Mouse (Mus musculus): ENCODE measurements around the gene Llgl1.

The Llgl1 gene

GRCm38 (mm10) chr11:60719263-60719662, 19.7 kb downstream of the Llgl1 start:
- intact Hi-C loops (cut with DNase I): no loop called here

GRCm38 (mm10) chr11:60726601-60727391, 27.3 kb downstream of the Llgl1 start, which contains the start of gene Flii:
Gene Flii (minus strand): TSS chr11:60727263.
- intact Hi-C loops (cut with DNase I): no loop called here

DNA sequence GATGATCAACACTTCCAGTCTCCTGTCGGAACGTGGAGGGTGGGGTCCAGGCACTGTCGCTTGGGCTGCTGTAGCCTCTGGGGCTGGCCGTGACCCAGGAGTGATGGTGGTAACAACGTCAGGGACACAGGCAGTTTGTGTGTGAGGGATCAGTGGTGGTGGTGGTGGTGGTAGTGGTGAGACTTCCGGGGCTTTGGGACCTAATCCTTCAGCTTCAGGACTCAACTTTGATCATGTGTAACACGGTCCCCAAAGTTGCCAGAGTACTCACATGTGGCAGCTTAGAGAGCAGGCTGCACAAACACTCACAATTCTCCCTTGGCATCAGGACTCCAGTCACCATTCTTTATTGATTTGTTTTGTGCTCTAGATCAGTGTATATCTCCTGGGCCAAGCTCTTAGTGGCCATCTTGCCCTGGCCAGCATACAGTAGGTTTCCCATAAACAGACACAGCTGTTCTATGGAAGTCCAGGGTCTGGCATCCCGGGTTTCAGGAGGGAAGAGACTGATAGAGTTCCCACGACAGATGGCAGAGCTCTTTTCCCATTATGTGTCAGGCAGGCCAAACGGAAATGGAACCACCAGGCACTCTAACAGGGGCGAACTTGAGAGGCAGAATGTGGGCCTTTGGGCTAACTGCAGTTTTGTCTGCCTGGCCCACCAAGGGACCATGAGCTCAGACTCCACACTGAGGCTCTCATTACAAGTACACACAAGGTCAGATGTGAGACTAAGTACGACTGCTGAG, 28.0 kb downstream of the Llgl1 start:
- intact Hi-C loops (cut with DNase I): no loop called here

GRCm38 (mm10) chr11:60728260-60728761, 28.8 kb downstream of the Llgl1 start, which contains the start of gene Mief2:
Gene Mief2 (plus strand): TSS chr11:60728398.
- intact Hi-C loops (cut with DNase I): no loop called here

DNA sequence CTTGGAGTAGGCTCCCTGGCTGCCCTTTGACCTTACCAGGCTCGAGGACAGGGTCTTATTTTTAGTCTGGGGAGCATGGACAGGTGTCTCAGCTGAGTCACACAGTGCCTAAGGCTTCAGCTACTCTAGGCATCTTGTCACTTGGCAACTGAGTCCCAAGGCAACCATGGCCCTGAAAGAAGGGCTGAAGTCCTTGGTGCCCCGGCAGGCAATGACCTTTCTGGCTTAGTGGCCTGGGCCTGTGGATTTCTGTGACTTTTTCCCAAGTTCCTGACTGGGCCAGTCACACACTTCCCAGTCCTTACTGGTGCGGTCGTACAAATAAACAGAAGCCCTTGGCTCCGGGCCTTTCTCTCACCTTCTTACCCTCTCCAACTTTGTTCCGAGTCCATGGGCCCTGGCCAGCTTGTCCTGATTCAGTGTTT, 29.7 kb downstream of the Llgl1 start:
- intact Hi-C loops (cut with DNase I): no loop called here

- intact Hi-C loops (cut with DNase I): loop anchor here (5.0 kb wide), 1 partner anchor 47 kb away; the partner anchor contains the start of genes Smcr8 and Top3a
Measured at GRCm38 (mm10) chr11:60730169-60730568, 30.6 kb downstream of the Llgl1 start.

DNA sequence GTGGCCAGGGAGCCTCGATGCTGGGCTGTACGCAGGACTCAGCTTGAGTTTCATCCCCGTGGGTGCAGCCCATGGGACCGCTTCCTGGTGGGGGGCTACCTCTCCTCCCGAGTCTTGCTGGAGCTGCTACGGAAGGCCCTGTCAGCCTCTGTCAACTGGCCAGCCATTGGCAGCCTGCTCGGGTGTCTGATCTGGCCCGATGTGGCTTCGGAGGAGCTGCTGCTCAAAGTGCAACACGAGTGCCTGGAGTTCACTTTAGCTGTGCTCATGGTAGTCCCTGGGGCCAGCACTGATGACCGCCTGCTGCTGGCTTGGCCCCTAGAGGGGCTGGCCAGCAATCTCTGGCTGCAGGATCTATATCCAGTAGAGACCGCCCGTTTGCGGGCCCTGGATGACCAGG, 31.7 kb downstream of the Llgl1 start:
- intact Hi-C loops (cut with DNase I): loop anchor here (5.0 kb wide), 1 partner anchor 46 kb away; the partner anchor contains the start of genes Smcr8 and Top3a

DNA sequence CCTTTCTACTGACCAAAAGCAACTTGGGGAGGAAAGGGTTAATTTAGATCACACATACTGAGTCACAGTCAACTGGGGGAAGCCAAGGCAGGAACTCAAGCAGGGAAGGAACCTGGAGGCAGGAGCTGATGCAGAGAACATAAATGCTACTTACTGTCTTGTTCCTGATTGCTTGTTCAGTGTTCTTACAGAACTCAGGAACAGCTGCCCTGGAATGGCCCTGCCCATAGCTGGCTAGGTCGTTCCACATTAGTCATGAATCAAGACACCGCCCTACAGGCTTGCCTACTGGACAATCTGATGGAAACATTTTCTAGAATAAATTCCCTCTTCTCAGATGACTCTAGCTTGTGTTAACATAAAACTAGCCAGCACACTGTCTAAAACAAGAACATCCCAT, 34.7 kb downstream of the Llgl1 start:
- intact Hi-C loops (cut with DNase I): loop anchor here (5.0 kb wide), 1 partner anchor 43 kb away; the partner anchor contains the start of genes Smcr8 and Top3a

- intact Hi-C loops (cut with DNase I): no loop called here
Measured at GRCm38 (mm10) chr11:60735191-60735590, 35.7 kb downstream of the Llgl1 start.

GRCm38 (mm10) chr11:60736491-60736890, 37.0 kb downstream of the Llgl1 start:
- intact Hi-C loops (cut with DNase I): no loop called here

DNA sequence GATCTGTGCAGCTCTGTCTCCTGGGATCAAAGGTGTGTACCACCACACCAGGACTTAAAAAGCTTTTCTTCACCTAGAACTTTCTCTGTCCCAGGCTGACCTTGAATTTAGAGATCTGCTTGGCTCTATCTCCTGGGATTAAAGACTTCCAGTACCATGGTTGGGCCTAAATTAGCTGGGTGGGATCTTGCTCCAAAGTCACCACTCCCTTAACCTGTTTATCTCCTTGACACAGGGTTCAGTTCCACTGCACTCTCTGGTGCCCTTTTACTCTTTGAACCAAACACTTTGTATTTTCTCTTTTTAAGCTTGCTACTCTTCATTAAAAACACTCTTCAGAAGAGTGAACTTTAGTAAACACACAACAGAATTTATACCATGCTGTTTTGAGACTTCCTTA, 37.9 kb downstream of the Llgl1 start:
- intact Hi-C loops (cut with DNase I): no loop called here

- intact Hi-C loops (cut with DNase I): no loop called here
Measured at GRCm38 (mm10) chr11:60740321-60740720, 40.8 kb downstream of the Llgl1 start.

GRCm38 (mm10) chr11:60755570-60755969, 56.0 kb downstream of the Llgl1 start:
- intact Hi-C loops (cut with DNase I): no loop called here

DNA sequence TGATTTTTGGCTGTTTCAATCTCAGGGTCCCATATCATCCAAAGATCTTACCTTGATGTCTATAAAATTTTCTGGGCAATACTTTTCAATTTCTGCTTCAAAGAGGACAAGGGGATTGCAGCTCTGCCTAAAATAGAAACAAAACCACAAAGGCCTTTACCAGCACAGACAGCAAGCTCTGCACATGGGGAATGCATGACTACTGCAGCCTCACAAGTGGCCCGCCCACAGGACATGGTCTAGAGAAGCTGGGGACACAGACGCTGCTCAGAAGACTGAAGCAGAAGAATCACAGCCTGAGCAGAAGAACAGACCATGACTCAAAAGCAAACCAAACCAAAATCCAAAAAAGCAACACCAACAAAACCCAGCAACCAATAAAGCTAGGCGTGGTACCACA, 62.2 kb downstream of the Llgl1 start:
- intact Hi-C loops (cut with DNase I): no loop called here

Small RNA genes lying within 50 kb of the gene (microRNA-seq; reads per million reads assigned to microRNA genes)
- 0.69 to 1.2 reads per million in 2 experiments for gene Mir5100
